Mouse (Mus musculus) ES-Bruce4 (cell line): ENCODE results near the gene Zfp839.
A peak's percentile ranks its signal among the peaks of the same experiment; 100 is the strongest.

ENCODE experiments used
- CTCF ChIP-seq: IDR thresholded peaks from one replicate; pipeline ENCODE4 v1.8.1; 2011; ENCODE audit warnings: low read depth, low read length
- EP300 ChIP-seq: IDR thresholded peaks from 2 replicates; pipeline ENCODE4 v1.6.1; 2011; ENCODE audit warnings: low read depth, low read length; ENCODE audit not compliant: insufficient read depth
- POLR2A ChIP-seq: IDR thresholded peaks from one replicate; pipeline ENCODE4 v1.8.1; 2011; ENCODE audit warnings: low read length; ENCODE audit not compliant: insufficient read depth

- TF ChIP-seq EP300: peak; percentile 47; the same call in 1 of the 2 replicates
- TF ChIP-seq CTCF: no peak
- no peak for TF ChIP-seq POLR2A
Observed at GRCm38 (mm10) chr12:110850010-110850928, at the start of gene Zfp839.
